Mouse (Mus musculus) heart, adult 2 months (tissue): ENCODE data around the gene Lgals3.

Source experiments
- CTCF ChIP-seq: fragments of 200-600 bp; IDR thresholded peaks from 2 replicates; pipeline ENCODE4 v1.8.1; 2022; ENCODE audit warnings: antibody characterized with exemption, mild to moderate bottlenecking, moderate library complexity
- EP300 ChIP-seq: fragments of 200-500 bp; IDR thresholded peaks from 2 replicates; pipeline ENCODE4 v1.6.1; 2011; ENCODE audit warnings: low read depth, low read length, control low read depth; ENCODE audit not compliant: insufficient read depth
- POLR2A ChIP-seq: fragments of 200-500 bp; IDR thresholded peaks from 2 replicates; pipeline ENCODE4 v1.6.1; 2011; ENCODE audit warnings: mild to moderate bottlenecking, low read depth, low read length, control low read depth; ENCODE audit not compliant: insufficient read depth

DNA sequence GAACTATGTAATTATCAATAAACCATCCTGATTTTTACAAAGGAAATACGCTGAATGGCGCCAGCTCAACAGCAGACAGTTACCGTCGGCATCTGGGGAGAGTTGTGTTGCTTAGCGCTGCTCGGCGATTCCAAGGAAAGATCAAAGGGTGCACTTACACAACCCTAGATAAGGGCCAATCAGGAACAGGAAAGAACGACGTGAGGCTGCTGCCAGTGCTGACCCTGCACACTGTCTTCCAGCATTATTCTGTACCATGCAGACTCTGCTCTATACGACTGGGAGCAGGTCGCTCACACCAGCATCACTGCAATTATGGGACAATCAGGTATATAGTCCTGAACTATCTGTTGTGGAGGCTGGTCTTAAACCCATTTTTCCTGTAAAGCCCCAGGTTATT lies 18.6 kb downstream of the Lgals3 start:
- TF ChIP-seq POLR2A (no peak), CTCF (no peak), EP300 (no peak)
